Mouse (Mus musculus): Measurements from ENCODE around the gene Defb11.

DNA sequence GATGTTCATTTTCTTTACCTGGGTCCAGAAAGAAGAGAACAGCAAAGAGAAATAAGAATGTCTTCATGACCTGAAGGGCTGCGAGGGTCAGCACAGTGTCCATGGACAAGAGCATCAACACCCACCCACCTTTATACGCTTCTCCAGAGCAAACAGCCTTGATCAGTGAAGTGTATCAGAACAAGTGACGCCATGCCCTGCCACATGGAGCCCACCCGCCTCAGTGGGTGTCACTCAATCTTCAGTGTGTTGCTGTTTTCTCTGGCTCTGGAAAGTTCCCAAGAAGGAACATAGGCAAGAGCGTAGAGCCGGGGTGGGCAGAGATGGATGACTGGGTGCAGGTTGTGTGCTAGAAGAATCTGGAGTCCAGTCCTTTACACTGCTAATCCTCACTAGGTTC lies 26.4 kb upstream of the Defb11 start, which contains the start of gene Defb15:
- TF ChIP-seq CTCF (IDR thresholded peaks at IDR 0.05; ENCODE audit: low read depth), result no peak
- no peak for TF ChIP-seq EP300 (IDR thresholded peaks at IDR 0.05; ENCODE audit: low read depth)
